Mouse (Mus musculus) CD8-positive naive resting alpha-beta T cell, adult 57 days (primary cell): ENCODE results near the gene Hipk1. TPM values are rescaled to one million over a fixed set of nuclear protein-coding genes. Genes with fewer than 3 reads are reported as not detected.

Source experiments
- total RNA-seq: library from RNA; stranded (reverse); gene quantifications from one replicate; pipeline ENCODE4 v1.2.4, GENCODE M21; 2023

Gene Hipk1
- 262 TPM for total RNA-seq

GRCm38 (mm10) chr3:103791230-103792110 is at the start of gene Hipk1:
Gene Hipk1, minus strand, starts transcription at chr3:103791563.

GRCm38 (mm10) chr3:103832426-103832825 is 41.1 kb upstream of the Hipk1 start, which contains the start of gene Bcl2l15:
Gene Bcl2l15, plus strand, starts transcription at chr3:103832601.

GRCm38 (mm10) chr3:103808891-103809798 is 17.8 kb upstream of the Hipk1 start, which contains the start of the genes Dclre1b, Ap4b1 and Gm43064:
Gene Dclre1b, minus strand, starts transcription at chr3:103809444.
Gene Ap4b1, plus strand, starts transcription at chr3:103809520.
Gene Gm43064, plus strand, starts transcription at chr3:103809573.

GRCm38 (mm10) chr3:103739329-103739728 is 52.0 kb downstream of the Hipk1 start, which contains the start of gene Gm10964:
Gene Gm10964, plus strand, starts transcription at chr3:103739366.

GRCm38 (mm10) chr3:103737778-103738571 is 53.4 kb downstream of the Hipk1 start, which contains the start of gene Olfml3:
Gene Olfml3, minus strand, starts transcription at chr3:103738001.

Other genes with a start within 250 kb of the Hipk1 start
- 1.6 TPM for gene Syt6, start 216.3 kb downstream of the Hipk1 start, total RNA-seq
- gene Atg4a-ps, start 145.5 kb downstream of the Hipk1 start, total RNA-seq = not detected
- gene Olfml3, start 53.6 kb downstream of the Hipk1 start, total RNA-seq = 10.0 TPM
- gene Gm10964, start 52.2 kb downstream of the Hipk1 start, total RNA-seq = not detected
- gene Dclre1b, start 17.9 kb upstream of the Hipk1 start, total RNA-seq = 35.6 TPM
- 21.8 TPM for gene Ap4b1, start 18.0 kb upstream of the Hipk1 start, total RNA-seq
- 0.92 TPM for gene Gm43064, start 18.0 kb upstream of the Hipk1 start, total RNA-seq
- 1.3 TPM for gene Bcl2l15, start 41.0 kb upstream of the Hipk1 start, total RNA-seq
- 360 TPM for gene Ptpn22, start 68.2 kb upstream of the Hipk1 start, total RNA-seq
- 39.5 TPM for gene Rsbn1, start 122.6 kb upstream of the Hipk1 start, total RNA-seq
- gene Phtf1, start 176.5 kb upstream of the Hipk1 start, total RNA-seq = 30.2 TPM